Mouse (Mus musculus): ENCODE data around the gene Top2a. TPM values are rescaled to one million over a fixed set of nuclear protein-coding genes. Genes with fewer than 3 reads are reported as not detected.
A peak's percentile ranks its signal among the peaks of the same experiment; 100 is the strongest.

Gene Top2a
- total and polyA plus RNA-seq, 3 experiments, result 385 to 444 (median 400) TPM

DNA sequence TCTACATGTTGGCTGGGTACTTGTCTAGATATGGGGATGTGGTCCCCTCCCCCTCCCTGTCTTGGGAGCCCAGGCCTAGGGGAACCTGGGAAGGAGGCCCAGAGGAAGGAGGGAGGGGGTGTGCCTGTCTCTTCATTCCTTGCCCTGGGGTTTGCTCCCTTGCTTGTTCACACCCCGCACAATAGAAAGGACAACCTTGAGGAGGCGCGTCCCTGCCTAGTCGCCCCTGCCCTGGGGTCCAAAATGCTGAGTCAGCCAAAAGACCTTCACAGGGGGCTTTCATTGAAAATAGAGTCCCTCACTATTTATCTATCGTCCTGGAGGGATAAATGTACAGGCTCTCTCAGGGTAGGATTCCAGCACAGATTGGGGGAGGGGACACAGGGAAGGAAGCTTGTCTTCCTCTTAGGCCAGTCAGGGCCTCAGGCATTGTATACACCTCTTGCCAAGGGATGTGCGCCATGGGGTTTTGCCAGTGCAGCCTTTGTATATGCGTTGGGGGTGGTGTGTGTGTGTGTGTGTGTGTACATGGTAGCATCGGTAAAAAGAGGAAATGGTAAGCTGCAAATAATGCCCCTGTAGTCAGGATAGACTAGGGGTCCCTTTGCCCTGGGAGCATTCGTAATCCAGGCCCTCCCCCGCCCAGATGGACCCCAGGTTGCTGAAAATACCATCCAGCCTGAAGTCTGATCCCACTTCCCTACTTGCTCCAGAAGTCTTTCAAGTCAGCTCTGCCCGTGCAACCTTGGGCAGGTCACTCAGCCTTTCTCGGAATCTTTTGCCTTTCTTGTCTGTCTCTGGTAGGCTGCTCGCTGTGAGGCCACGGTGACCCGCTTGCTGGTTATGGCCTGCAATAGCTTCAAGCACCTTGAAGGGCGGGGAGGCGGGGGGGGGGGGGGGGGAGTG, 68.9 kb downstream of the Top2a start:
- no peaks in the 10 kb centered on the region for H3K79me2 ChIP-seq (replicated peaks; ENCODE audit: control insufficient read depth, extremely low read depth, insufficient read depth, poor library complexity, severe bottlenecking)
- H3K36me3 ChIP-seq (replicated peaks in 1 of 2; ENCODE audit: control insufficient read depth in 1 of 2, insufficient read depth in 1 of 2, low read length in 1 of 2), result peaks cover 10 to 48% of the 10 kb centered on the region in 2 experiments
- peaks cover 18 to 56% of the 10 kb centered on the region in 2 experiments for H3K4me1 ChIP-seq (ENCODE audit: control insufficient read depth in 1 of 2, insufficient read depth in 2 of 2)
- DNase-seq (ENCODE audit: extremely low read depth), result no peak
- dilution Hi-C loops (cut with MboI; ENCODE audit: extremely low pct_ligation_motif_present, extremely low pct_unique_long_range_greater_than_20kb, low sequenced_read_pairs) (no loop called here), in situ Hi-C loops (cut with MboI; ENCODE audit: low pct_ligation_motif_present, low pct_unique_long_range_greater_than_20kb, low sequenced_read_pairs) (no loop called here)
- H3K27ac ChIP-seq (ENCODE audit: insufficient read depth, low read depth), result no peak overlapping the region
- no peak overlapping the region for H3K4me3 ChIP-seq (replicated peaks in 1 of 3; ENCODE audit: low read depth in 2 of 3, low read length in 2 of 3, poor library complexity in 1 of 3)
- H3K9ac ChIP-seq (ENCODE audit: insufficient read depth, low read depth), result no peak overlapping the region
- no peak overlapping the region for H3K4me2 ChIP-seq (ENCODE audit: insufficient read depth, low read depth, poor library complexity, severe bottlenecking)
- no peaks in the 10 kb centered on the region for H3K27me3 ChIP-seq (replicated peaks)
- TF ChIP-seq MEF2A (IDR thresholded peaks at IDR 0.05; ENCODE audit: borderline replicate concordance, low read depth, low read length) (no peak), MYC (IDR thresholded peaks at IDR 0.05; ENCODE audit: low read depth, low read length) (no peak), TCF12 (IDR thresholded peaks at IDR 0.05; ENCODE audit: low read depth, low read length) (0 out of 2 replicates have a peak, but pooled peaks have one; percentile 20), NELFE (IDR thresholded peaks at IDR 0.05; ENCODE audit: low read depth, low read length) (no peak), MAFK (IDR thresholded peaks at IDR 0.05; ENCODE audit: insufficient replicate concordance, low read length) (peak; percentile 92), ELF1 (IDR thresholded peaks at IDR 0.05; ENCODE audit: low read depth, low read length) (no peak), SMC3 (IDR thresholded peaks at IDR 0.05; ENCODE audit: low read depth, low read length) (no peak), EP300 (IDR thresholded peaks at IDR 0.05; ENCODE audit: low read length) (peak; percentile 34; the same call in 1 of the 2 replicates)
- H3K9me3 ChIP-seq (replicated peaks; ENCODE audit: low read length), result no peaks in the 10 kb centered on the region

- no peaks in the 10 kb centered on the region for H3K79me2 ChIP-seq (replicated peaks; ENCODE audit: control insufficient read depth, extremely low read depth, insufficient read depth, poor library complexity, severe bottlenecking)
- dilution Hi-C loops (cut with MboI; ENCODE audit: extremely low pct_ligation_motif_present, extremely low pct_unique_long_range_greater_than_20kb, low sequenced_read_pairs), result no loop called here
- H3K4me1 ChIP-seq (ENCODE audit: control insufficient read depth in 1 of 2, insufficient read depth in 2 of 2), result peaks cover 21 to 58% of the 10 kb centered on the region in 2 experiments
- no peak for TF ChIP-seq EP300 (IDR thresholded peaks at IDR 0.05; ENCODE audit: low read length)
- TF ChIP-seq CHD2 (IDR thresholded peaks at IDR 0.05; ENCODE audit: low read length), result peak; percentile 65
- peak; percentile 53 for TF ChIP-seq SMC3 (IDR thresholded peaks at IDR 0.05; ENCODE audit: low read depth, low read length)
- TF ChIP-seq RAD21 (IDR thresholded peaks at IDR 0.05; ENCODE audit: low read depth, low read length), result peak; percentile 24
- no peak for TF ChIP-seq GABPA (IDR thresholded peaks at IDR 0.05; ENCODE audit: insufficient replicate concordance, low read depth, low read length)
- TF ChIP-seq CHD1 (IDR thresholded peaks at IDR 0.05; ENCODE audit: low read depth, low read length), result no peak
- TF ChIP-seq CTCF (conservative IDR thresholded peaks at IDR 0.05 in 1 of 2, IDR thresholded peaks at IDR 0.05 in 1 of 2; ENCODE audit: low read depth in 2 of 2, low read length in 2 of 2), result peak; percentile 52 to 78; a peak in 3 of 4 replicates
- no peak for TF ChIP-seq E2F4 (IDR thresholded peaks at IDR 0.05; ENCODE audit: insufficient replicate concordance, low read depth, low read length)
- TF ChIP-seq MAZ (IDR thresholded peaks at IDR 0.05; ENCODE audit: low read depth, low read length), result 0 out of 2 replicates have a peak, but pooled peaks have one; percentile 45
- H3K36me3 ChIP-seq (replicated peaks in 1 of 2; ENCODE audit: control insufficient read depth in 1 of 2, insufficient read depth in 1 of 2, low read length in 1 of 2), result peaks cover 10 to 47% of the 10 kb centered on the region in 2 experiments
- peak; percentile 59 for DNase-seq (ENCODE audit: extremely low read depth)
- H3K4me2 ChIP-seq (ENCODE audit: insufficient read depth, low read depth, poor library complexity, severe bottlenecking), result no peak overlapping the region
- no peak overlapping the region for H3K4me3 ChIP-seq (replicated peaks in 1 of 3; ENCODE audit: low read depth in 2 of 3, low read length in 2 of 3, poor library complexity in 1 of 3)
- H3K9ac ChIP-seq (ENCODE audit: insufficient read depth, low read depth), result no peak overlapping the region
- in situ Hi-C loops (cut with MboI; ENCODE audit: low pct_ligation_motif_present, low pct_unique_long_range_greater_than_20kb, low sequenced_read_pairs), result no loop called here
- no peaks in the 10 kb centered on the region for H3K27me3 ChIP-seq (replicated peaks)
- H3K27ac ChIP-seq (ENCODE audit: insufficient read depth, low read depth), result no peak overlapping the region
- no peaks in the 10 kb centered on the region for H3K9me3 ChIP-seq (replicated peaks; ENCODE audit: low read length)
Observed at GRCm38 (mm10) chr11:98954373-98954772, 69.6 kb downstream of the Top2a start.

Data from CH12.LX (cell line).